Mouse (Mus musculus) liver, embryonic 16.5 days (tissue): Measurements from ENCODE around the gene Mrpl34. TPM values are rescaled to one million over a fixed set of nuclear protein-coding genes. Genes with fewer than 3 reads are reported as not detected.

Experiments
- ATAC-seq: fragments of 200-750 bp; cut with Nextera tagmentation; 2 replicates; pipeline ENCODE4 v1.8.0; 2017; ENCODE audit warnings: low read depth, mild to moderate bottlenecking, moderate number of reproducible peaks, moderate library complexity
- H3K27ac ChIP-seq: fragments of 300-500 bp; sonication (generic); 2 replicates; pipeline ENCODE4 v1.5.1; 2014; ENCODE audit warnings: mild to moderate bottlenecking, low read length
- H3K27me3 ChIP-seq: fragments of 300-500 bp; sonication (generic); 2 replicates; pipeline ENCODE4 v1.6.1; 2014; ENCODE audit warnings: low read depth, low read length, mixed read lengths; ENCODE audit not compliant: control insufficient read depth, insufficient read depth
- H3K36me3 ChIP-seq: fragments of 300-500 bp; sonication (generic); 2 replicates; pipeline ENCODE4 v1.6.1; 2014; ENCODE audit warnings: mild to moderate bottlenecking; ENCODE audit not compliant: control insufficient read depth, insufficient read depth
- H3K4me1 ChIP-seq: fragments of 300-500 bp; sonication (generic); 2 replicates; pipeline ENCODE4 v1.6.1; 2014; ENCODE audit warnings: low read depth, low read length, mixed read lengths; ENCODE audit not compliant: control insufficient read depth
- H3K4me2 ChIP-seq: fragments of 300-500 bp; sonication (generic); 2 replicates; pipeline ENCODE4 v1.6.1; 2014; ENCODE audit warnings: low read depth, low read length, mixed read lengths
- H3K4me3 ChIP-seq: fragments of 300-500 bp; sonication (generic); 2 replicates; pipeline ENCODE4 v1.5.1; 2014; ENCODE audit warnings: low read depth, mild to moderate bottlenecking, low read length
- H3K9ac ChIP-seq: fragments of 300-500 bp; sonication (generic); 2 replicates; pipeline ENCODE4 v1.6.1; 2014; ENCODE audit warnings: low read depth, low read length
- H3K9me3 ChIP-seq: fragments of 300-500 bp; sonication (generic); replicated peaks from 2 replicates; pipeline ENCODE4 v1.6.1; 2016; ENCODE audit warnings: low read length; ENCODE audit not compliant: control insufficient read depth
- WGBS: fragments of 180-500 bp; shearing (Covaris S2); extraction: QIAGEN DNeasy Blood & Tissue Kit; methylation state at CpG from one replicate; pipeline ENCODE4 v1.1.7; 2014; ENCODE audit not compliant: insufficient replicate concordance; 5-methylcytosine and 5-hydroxymethylcytosine counted together
- polyA plus RNA-seq: library from polyadenylated mRNA; unstranded; fragments of >200 nt; fragmentation: Nextera tagmentation; extraction: Ambion mirVana; gene quantifications from 2 replicates; pipeline ENCODE4 v1.2.1, GENCODE M21; 2015

Mrpl34 gene
- polyA plus RNA-seq, 1 experiment from 2014 or later: 87.3 TPM

DNA sequence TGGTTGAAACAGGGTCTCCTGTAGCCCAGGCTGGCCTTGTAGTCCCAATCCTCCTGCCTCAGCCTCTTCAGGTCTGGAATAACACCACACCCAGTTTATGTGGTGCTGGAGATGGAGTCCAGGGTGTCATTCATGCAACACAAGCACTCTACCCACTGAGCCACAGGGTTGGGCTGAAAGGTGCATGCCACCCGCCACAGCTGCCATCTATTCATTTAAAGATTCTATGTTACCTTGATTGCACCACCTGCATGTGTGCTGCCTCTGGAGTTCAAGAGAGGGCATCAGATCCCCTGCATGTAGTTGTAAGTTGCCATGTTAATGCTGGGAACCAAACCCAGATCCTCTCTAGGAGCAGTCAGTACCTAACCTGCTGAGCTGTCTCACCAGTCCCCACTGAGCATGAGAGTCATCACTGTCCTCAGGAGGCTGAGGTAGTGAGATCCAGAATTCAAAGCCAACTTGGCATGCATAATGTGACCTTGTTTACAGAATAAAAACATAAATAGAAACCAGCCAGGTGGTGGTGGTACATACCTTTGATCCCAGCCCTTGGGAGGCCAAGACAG, 32.4 kb downstream of the Mrpl34 start:
- H3K36me3 ChIP-seq: 0 out of 2 replicates have a peak, but pooled peaks cover 4% of the 10 kb centered on the region
- H3K9me3 ChIP-seq: no peaks in the 10 kb centered on the region
- no peak overlapping the region for H3K4me3 ChIP-seq
- no peak overlapping the region for H3K27ac ChIP-seq
- no peak for ATAC-seq
- H3K27me3 ChIP-seq: no peaks in the 10 kb centered on the region
- H3K4me1 ChIP-seq: no peaks in the 10 kb centered on the region
- no peak overlapping the region for H3K9ac ChIP-seq
- WGBS: 69% methylated on average over 1 of the region's 1 CpGs
- no peak overlapping the region for H3K4me2 ChIP-seq

- Histone ChIP-seq H3K4me2 (no peak overlapping the region), H3K27me3 (no peaks in the 10 kb centered on the region), H3K4me1 (no peaks in the 10 kb centered on the region), H3K36me3 (no peaks in the 10 kb centered on the region), H3K9me3 (no peaks in the 10 kb centered on the region), H3K4me3 (no peak overlapping the region), H3K9ac (no peak overlapping the region), H3K27ac (peak overlapping the region; percentile 8; the same call in 1 of the 2 replicates)
- 55% methylated on average over 15 of the region's 15 CpGs for WGBS
- no peak for ATAC-seq
Measured at GRCm38 (mm10) chr8:71497881-71498501, 33.2 kb downstream of the Mrpl34 start.

GRCm38 (mm10) chr8:71498816-71499690, 34.3 kb downstream of the Mrpl34 start:
- 41% methylated on average over 15 of the region's 16 CpGs for WGBS
- Histone ChIP-seq H3K9ac (no peak overlapping the region), H3K36me3 (no peaks in the 10 kb centered on the region), H3K27ac (no peak overlapping the region), H3K4me2 (no peak overlapping the region), H3K9me3 (no peaks in the 10 kb centered on the region), H3K4me3 (no peak overlapping the region), H3K27me3 (no peaks in the 10 kb centered on the region), H3K4me1 (no peaks in the 10 kb centered on the region)
- ATAC-seq: peak; percentile 56

DNA sequence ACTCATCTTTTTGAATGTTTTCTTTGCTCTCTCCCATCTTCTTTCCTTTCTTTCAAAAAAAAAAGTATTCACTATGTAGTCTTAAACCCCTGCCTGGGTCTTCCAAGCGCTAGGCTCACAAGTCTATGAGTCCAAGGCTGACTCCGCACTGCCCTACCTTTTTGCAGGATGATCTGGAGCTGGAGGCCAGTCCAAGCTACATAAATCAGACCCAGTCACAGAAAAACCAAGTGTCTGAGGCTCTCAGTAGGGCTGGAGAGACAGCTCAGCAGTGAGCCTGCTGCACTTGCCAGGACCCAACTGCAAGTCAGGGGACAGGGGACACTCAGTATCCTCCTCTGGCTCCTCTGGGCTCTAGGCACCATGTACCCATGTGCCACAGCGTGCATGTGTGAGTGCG, 39.6 kb downstream of the Mrpl34 start:
- H3K27me3 ChIP-seq: peaks cover 33% of the 10 kb centered on the region
- no peak overlapping the region for H3K27ac ChIP-seq
- H3K9me3 ChIP-seq: no peaks in the 10 kb centered on the region
- 79% methylated on average over 4 of the region's 4 CpGs for WGBS
- no peak overlapping the region for H3K9ac ChIP-seq
- no peak for ATAC-seq
- H3K4me2 ChIP-seq: no peak overlapping the region
- H3K4me3 ChIP-seq: no peak overlapping the region
- H3K4me1 ChIP-seq: peaks cover 3% of the 10 kb centered on the region; the same call in 1 of the 2 replicates
- no peaks in the 10 kb centered on the region for H3K36me3 ChIP-seq

DNA sequence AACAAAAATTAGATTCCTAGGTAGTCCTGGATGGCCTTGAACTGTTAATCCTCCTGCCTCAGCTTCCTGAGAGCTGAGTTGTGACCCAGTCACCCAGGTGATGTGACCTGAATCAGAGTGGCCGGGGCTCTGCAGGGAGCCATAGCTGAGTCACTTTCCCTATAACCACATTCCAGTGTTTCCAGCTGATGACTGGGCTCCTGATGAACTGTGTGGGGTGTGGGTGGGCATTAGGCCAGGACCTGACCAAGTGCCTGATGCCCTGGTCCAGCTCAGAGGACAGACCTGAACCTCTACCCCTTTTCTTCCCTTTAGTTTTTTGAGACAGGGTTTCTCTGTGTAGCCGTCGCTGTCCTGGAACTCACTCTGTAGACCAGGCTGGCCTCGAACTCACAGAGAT, 40.6 kb downstream of the Mrpl34 start:
- Histone ChIP-seq H3K9me3 (no peaks in the 10 kb centered on the region), H3K4me3 (no peak overlapping the region), H3K4me1 (peaks cover 3% of the 10 kb centered on the region; the same call in 1 of the 2 replicates), H3K36me3 (no peaks in the 10 kb centered on the region), H3K27me3 (peaks cover 37% of the 10 kb centered on the region), H3K27ac (no peak overlapping the region), H3K4me2 (no peak overlapping the region), H3K9ac (no peak overlapping the region)
- ATAC-seq: no peak
- WGBS: 69% methylated on average over 4 of the region's 4 CpGs

DNA sequence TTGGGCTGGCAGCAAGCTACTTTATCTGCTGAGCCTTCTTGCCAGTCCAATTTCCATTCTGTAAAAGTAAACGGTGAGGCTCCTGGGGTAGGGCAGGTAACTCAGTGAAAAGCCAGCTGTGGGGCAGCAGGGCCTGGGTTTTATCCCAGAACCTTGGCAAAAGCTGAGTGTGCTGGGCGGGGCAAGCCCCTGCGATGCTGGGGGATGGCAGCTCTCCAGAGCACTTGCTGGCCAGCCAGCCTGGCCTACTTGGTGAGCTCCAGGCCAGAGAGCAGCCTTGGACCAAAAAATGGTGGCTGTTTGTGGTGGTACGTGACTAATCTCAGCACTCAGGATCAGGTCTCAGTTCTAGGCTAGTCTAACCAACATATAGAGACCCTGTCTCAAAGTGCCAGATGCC, 41.2 kb downstream of the Mrpl34 start:
- Histone ChIP-seq H3K9me3 (no peaks in the 10 kb centered on the region), H3K36me3 (no peaks in the 10 kb centered on the region), H3K27me3 (peaks cover 37% of the 10 kb centered on the region), H3K4me2 (no peak overlapping the region), H3K4me3 (no peak overlapping the region), H3K27ac (no peak overlapping the region), H3K9ac (no peak overlapping the region), H3K4me1 (peaks cover 3% of the 10 kb centered on the region; the same call in 1 of the 2 replicates)
- ATAC-seq: no peak
- WGBS: 62% methylated on average over 4 of the region's 4 CpGs

- peaks cover 12% of the 10 kb centered on the region for H3K4me1 ChIP-seq
- H3K4me2 ChIP-seq: peak overlapping the region; percentile 47
- ATAC-seq: peak; percentile 49
- peaks cover 37% of the 10 kb centered on the region for H3K27me3 ChIP-seq
- peak overlapping the region; percentile 36 for H3K4me3 ChIP-seq
- H3K9me3 ChIP-seq: no peaks in the 10 kb centered on the region
- H3K36me3 ChIP-seq: no peaks in the 10 kb centered on the region
- H3K9ac ChIP-seq: no peak overlapping the region
- H3K27ac ChIP-seq: no peak overlapping the region
- WGBS: 2% methylated on average over 60 of the region's 61 CpGs
Measured at GRCm38 (mm10) chr8:71507589-71508104, 42.9 kb downstream of the Mrpl34 start.

DNA sequence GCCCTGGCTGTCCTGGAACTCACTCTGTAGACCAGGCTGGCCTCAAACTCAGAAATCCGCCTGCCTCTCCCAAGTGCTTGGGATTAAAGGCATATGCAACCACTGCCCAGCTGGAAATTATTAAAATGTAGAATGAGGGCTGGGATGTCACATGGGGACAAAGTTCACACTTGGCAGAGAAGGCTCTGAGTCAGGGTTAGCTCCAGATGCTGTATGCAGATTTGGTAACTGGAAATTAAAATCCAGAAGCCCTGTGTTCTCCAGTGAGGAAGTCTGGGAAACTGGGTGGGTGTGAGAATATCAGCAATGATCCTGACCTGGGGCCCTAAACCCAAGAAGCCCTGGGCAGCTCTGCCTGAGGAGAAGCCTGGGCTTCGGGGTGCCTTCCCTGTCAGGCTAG, 44.6 kb downstream of the Mrpl34 start:
- no peaks in the 10 kb centered on the region for H3K36me3 ChIP-seq
- WGBS: 72% methylated on average over 2 of the region's 2 CpGs
- peaks cover 12% of the 10 kb centered on the region for H3K4me1 ChIP-seq
- H3K9me3 ChIP-seq: no peaks in the 10 kb centered on the region
- no peak overlapping the region for H3K9ac ChIP-seq
- ATAC-seq: no peak
- H3K27me3 ChIP-seq: peaks cover 37% of the 10 kb centered on the region
- H3K27ac ChIP-seq: no peak overlapping the region
- H3K4me2 ChIP-seq: no peak overlapping the region
- H3K4me3 ChIP-seq: no peak overlapping the region
